Mouse (Mus musculus): ENCODE measurements around the gene Vmn1r235. TPM values are rescaled to one million over a fixed set of nuclear protein-coding genes. Genes with fewer than 3 reads are reported as not detected.

Gene Vmn1r235
- polyA plus RNA-seq, 1 experiment from 2014 or later = not detected

Small RNA genes lying within 50 kb of the gene (microRNA-seq; reads per million reads assigned to microRNA genes)
- gene Gm26384 = not detected

Other genes starting within 250 kb of the Vmn1r235 start
- 17.6 and 23.2 TPM in 2 replicates for gene Zfp160, start 247.5 kb upstream of the Vmn1r235 start, polyA plus RNA-seq (2014; fragmentation: Nextera tagmentation; extraction: Ambion mirVana)
- not detected in 2 replicates for gene Vmn1r234, start 30.3 kb upstream of the Vmn1r235 start, polyA plus RNA-seq (2014; fragmentation: Nextera tagmentation; extraction: Ambion mirVana)
- gene Vmn1r236, start 26.5 kb downstream of the Vmn1r235 start, polyA plus RNA-seq (2014; fragmentation: Nextera tagmentation; extraction: Ambion mirVana) = not detected in 2 replicates
- gene Vmn1r237, start 55.5 kb downstream of the Vmn1r235 start, polyA plus RNA-seq (2014; fragmentation: Nextera tagmentation; extraction: Ambion mirVana) = not detected in 2 replicates
- 4.6 and 6.1 TPM in 2 replicates for gene Zfp677, start 127.3 kb downstream of the Vmn1r235 start, polyA plus RNA-seq (2014; fragmentation: Nextera tagmentation; extraction: Ambion mirVana)
- gene Zfp54, start 166.8 kb downstream of the Vmn1r235 start, polyA plus RNA-seq (2014; fragmentation: Nextera tagmentation; extraction: Ambion mirVana) = 6.0 and 7.3 TPM in 2 replicates
- gene Zfp51, start 194.0 kb downstream of the Vmn1r235 start, polyA plus RNA-seq (2014; fragmentation: Nextera tagmentation; extraction: Ambion mirVana) = 14.4 and 16.0 TPM in 2 replicates
- 9.3 and 11.6 TPM in 2 replicates for gene Zfp53, start 232.6 kb downstream of the Vmn1r235 start, polyA plus RNA-seq (2014; fragmentation: Nextera tagmentation; extraction: Ambion mirVana)